Mouse (Mus musculus) kidney, embryonic 15.5 days (tissue): ENCODE results near the gene Ttll9. TPM values are rescaled to one million over a fixed set of nuclear protein-coding genes. Genes with fewer than 3 reads are reported as not detected.

ENCODE experiments used
- ATAC-seq: fragments of 200-750 bp; cut with Nextera tagmentation; replicated peaks from 2 replicates; pipeline ENCODE4 v1.8.0; 2017; ENCODE audit warnings: moderate TSS enrichment; ENCODE audit not compliant: low FRiP score
- H3K27ac ChIP-seq: fragments of 300-500 bp; sonication (generic); 2 replicates; pipeline ENCODE4 v1.5.1; 2015; ENCODE audit warnings: mild to moderate bottlenecking, inconsistent platforms
- H3K27me3 ChIP-seq: fragments of 300-500 bp; sonication (generic); 2 replicates; pipeline ENCODE4 v1.6.1; 2015; ENCODE audit warnings: inconsistent platforms
- H3K36me3 ChIP-seq: fragments of 300-500 bp; sonication (generic); 2 replicates; pipeline ENCODE4 v1.6.1; 2015; ENCODE audit warnings: inconsistent platforms
- H3K4me1 ChIP-seq: fragments of 300-500 bp; sonication (generic); 2 replicates; pipeline ENCODE4 v1.6.1; 2015; ENCODE audit warnings: inconsistent platforms
- H3K4me2 ChIP-seq: fragments of 300-500 bp; sonication (generic); 2 replicates; pipeline ENCODE4 v1.6.1; 2015; ENCODE audit warnings: moderate library complexity, mild to moderate bottlenecking, inconsistent platforms
- H3K4me3 ChIP-seq: fragments of 300-500 bp; sonication (generic); replicated peaks from 2 replicates; pipeline ENCODE4 v1.5.1; 2015; ENCODE audit warnings: mild to moderate bottlenecking, inconsistent platforms
- H3K9ac ChIP-seq: fragments of 300-500 bp; sonication (generic); 2 replicates; pipeline ENCODE4 v1.6.1; 2015; ENCODE audit warnings: mild to moderate bottlenecking, inconsistent platforms
- H3K9me3 ChIP-seq: fragments of 300-500 bp; sonication (generic); replicated peaks from 2 replicates; pipeline ENCODE4 v1.6.1; 2016; ENCODE audit warnings: inconsistent platforms
- WGBS: fragments of 180-500 bp; shearing (Covaris S2); methylation state at CpG from one replicate; pipeline ENCODE4 v1.1.7; 2015; ENCODE audit warnings: mixed read lengths; 5-methylcytosine and 5-hydroxymethylcytosine counted together
- polyA plus RNA-seq: library from polyadenylated mRNA; unstranded; fragments of >200 nt; fragmentation: Nextera tagmentation; extraction: Ambion mirVana; gene quantifications from 2 replicates; pipeline ENCODE4 v1.2.1, GENCODE M21; 2015

Gene Ttll9
- polyA plus RNA-seq, 1 experiment from 2014 or later, result 1.6 TPM

- Histone ChIP-seq H3K27ac (no peak overlapping the region), H3K4me3 (peak overlapping the region; percentile 49), H3K4me1 (peaks cover 16% of the 10 kb centered on the region), H3K9ac (0 out of 2 replicates have a peak overlapping the region, but pooled peaks have one; percentile 35), H3K27me3 (peaks cover 88% of the 10 kb centered on the region), H3K36me3 (no peaks in the 10 kb centered on the region), H3K4me2 (peak overlapping the region; percentile 95), H3K9me3 (no peaks in the 10 kb centered on the region)
- ATAC-seq, result no peak
- WGBS, result 6% methylated on average over 8 of the region's 8 CpGs
Measured at GRCm38 (mm10) chr2:152943568-152943967, 18.7 kb upstream of the Ttll9 start.

- Histone ChIP-seq H3K4me3 (no peak overlapping the region), H3K27me3 (peaks cover 90% of the 10 kb centered on the region), H3K4me2 (no peak overlapping the region), H3K4me1 (peaks cover 16% of the 10 kb centered on the region), H3K27ac (no peak overlapping the region), H3K9ac (no peak overlapping the region), H3K36me3 (no peaks in the 10 kb centered on the region), H3K9me3 (no peaks in the 10 kb centered on the region)
- 57% methylated on average over 9 of the region's 9 CpGs for WGBS
- ATAC-seq, result no peak
Measured at GRCm38 (mm10) chr2:152944013-152944412, 18.3 kb upstream of the Ttll9 start.

- ATAC-seq, result no peak
- 55% methylated on average over 7 of the region's 7 CpGs for WGBS
Measured at GRCm38 (mm10) chr2:152947098-152947497, 15.2 kb upstream of the Ttll9 start.

GRCm38 (mm10) chr2:152948438-152949020 is 13.8 kb upstream of the Ttll9 start:
- H3K27me3 ChIP-seq, result peaks cover 93% of the 10 kb centered on the region
- H3K27ac ChIP-seq, result no peak overlapping the region
- H3K9me3 ChIP-seq, result no peaks in the 10 kb centered on the region
- WGBS, result 91% methylated on average over 5 of the region's 5 CpGs
- no peaks in the 10 kb centered on the region for H3K36me3 ChIP-seq
- H3K9ac ChIP-seq, result no peak overlapping the region
- H3K4me3 ChIP-seq, result no peak overlapping the region
- H3K4me2 ChIP-seq, result no peak overlapping the region
- no peak for ATAC-seq
- H3K4me1 ChIP-seq, result peaks cover 27% of the 10 kb centered on the region

More at GRCm38 (mm10) chr2:152947098-152947497, 15.2 kb upstream of the Ttll9 start:
- H3K27ac ChIP-seq, result no peak overlapping the region
- H3K4me1 ChIP-seq, result peaks cover 36% of the 10 kb centered on the region
- no peak overlapping the region for H3K4me2 ChIP-seq
- H3K36me3 ChIP-seq, result no peaks in the 10 kb centered on the region
- H3K9ac ChIP-seq, result no peak overlapping the region
- no peak overlapping the region for H3K4me3 ChIP-seq
- H3K9me3 ChIP-seq, result no peaks in the 10 kb centered on the region
- peaks cover 99% of the 10 kb centered on the region for H3K27me3 ChIP-seq

- Histone ChIP-seq H3K4me2 (peak overlapping the region; percentile 92), H3K27me3 (peaks cover 82% of the 10 kb centered on the region), H3K36me3 (no peaks in the 10 kb centered on the region), H3K27ac (no peak overlapping the region), H3K9me3 (no peaks in the 10 kb centered on the region), H3K9ac (peak overlapping the region; percentile 57; the same call in 1 of the 2 replicates), H3K4me3 (peak overlapping the region; percentile 61), H3K4me1 (peaks cover 27% of the 10 kb centered on the region)
- ATAC-seq, result no peak
- WGBS, result 37% methylated on average over 11 of the region's 11 CpGs
Measured at GRCm38 (mm10) chr2:152950358-152951064, 11.8 kb upstream of the Ttll9 start.

- WGBS, result under 1% methylated on average over 54 of the region's 54 CpGs
- peaks cover 27% of the 10 kb centered on the region for H3K4me1 ChIP-seq
- ATAC-seq, result peak; percentile 57
Measured at GRCm38 (mm10) chr2:152951065-152951849, 11.0 kb upstream of the Ttll9 start, which contains the start of gene Dusp15. Gene Dusp15 (minus strand): TSS chr2:152951698.

GRCm38 (mm10) chr2:152951850-152952720 is 10.2 kb upstream of the Ttll9 start:
- H3K4me2 ChIP-seq, result peak overlapping the region; percentile 92
- H3K27me3 ChIP-seq, result peaks cover 66% of the 10 kb centered on the region
- H3K9ac ChIP-seq, result peak overlapping the region; percentile 57
- no peak for ATAC-seq
- H3K27ac ChIP-seq, result 0 out of 2 replicates have a peak overlapping the region, but pooled peaks have one; percentile 28
- 12% methylated on average over 13 of the region's 13 CpGs for WGBS
- no peaks in the 10 kb centered on the region for H3K36me3 ChIP-seq
- H3K4me1 ChIP-seq, result peaks cover 27% of the 10 kb centered on the region
- H3K9me3 ChIP-seq, result no peaks in the 10 kb centered on the region
- H3K4me3 ChIP-seq, result peak overlapping the region; percentile 61

More at GRCm38 (mm10) chr2:152951065-152951849, 11.0 kb upstream of the Ttll9 start, which contains the start of gene Dusp15:
- Histone ChIP-seq H3K36me3 (no peaks in the 10 kb centered on the region), H3K4me3 (peak within 1 kb of the TSS; percentile 61), H3K4me2 (peak within 1 kb of the TSS; percentile 92), H3K27me3 (peaks cover 74% of the 10 kb centered on the region), H3K9ac (peak within 1 kb of the TSS; percentile 57), H3K9me3 (no peaks in the 10 kb centered on the region), H3K27ac (0 out of 2 replicates have a peak within 1 kb of the TSS, but pooled peaks have one; percentile 28)

GRCm38 (mm10) chr2:152958116-152958515 is 4.2 kb upstream of the Ttll9 start:
- no peak overlapping the region for H3K4me3 ChIP-seq
- 74% methylated on average over 3 of the region's 3 CpGs for WGBS

GRCm38 (mm10) chr2:152965555-152965954 is 3.3 kb downstream of the Ttll9 start:
- Histone ChIP-seq H3K4me3 (no peak overlapping the region), H3K27ac (no peak overlapping the region), H3K9ac (no peak overlapping the region), H3K4me2 (no peak overlapping the region), H3K4me1 (peaks cover 3% of the 10 kb centered on the region; the same call in 1 of the 2 replicates), H3K27me3 (no peaks in the 10 kb centered on the region), H3K36me3 (no peaks in the 10 kb centered on the region), H3K9me3 (no peaks in the 10 kb centered on the region)
- ATAC-seq, result no peak
- WGBS, result 71% methylated on average over 4 of the region's 4 CpGs

More at GRCm38 (mm10) chr2:152958116-152958515, 4.2 kb upstream of the Ttll9 start:
- Histone ChIP-seq H3K9ac (no peak overlapping the region), H3K4me2 (no peak overlapping the region), H3K36me3 (no peaks in the 10 kb centered on the region), H3K4me1 (peaks cover 6% of the 10 kb centered on the region; the same call in 1 of the 2 replicates), H3K27ac (no peak overlapping the region), H3K27me3 (peaks cover 10% of the 10 kb centered on the region; the same call in 1 of the 2 replicates), H3K9me3 (no peaks in the 10 kb centered on the region)
- ATAC-seq, result no peak

- no peaks in the 10 kb centered on the region for H3K27me3 ChIP-seq
- no peak overlapping the region for H3K9ac ChIP-seq
- no peaks in the 10 kb centered on the region for H3K9me3 ChIP-seq
- 69% methylated on average over 3 of the region's 3 CpGs for WGBS
- H3K36me3 ChIP-seq, result no peaks in the 10 kb centered on the region
- no peak overlapping the region for H3K4me3 ChIP-seq
- H3K4me1 ChIP-seq, result no peaks in the 10 kb centered on the region
- no peak for ATAC-seq
- H3K4me2 ChIP-seq, result no peak overlapping the region
- H3K27ac ChIP-seq, result no peak overlapping the region
Measured at GRCm38 (mm10) chr2:152976991-152977390, 14.7 kb downstream of the Ttll9 start.

- Histone ChIP-seq H3K27ac (no peak overlapping the region), H3K4me2 (no peak overlapping the region), H3K9ac (no peak overlapping the region), H3K4me3 (no peak overlapping the region), H3K9me3 (no peaks in the 10 kb centered on the region), H3K4me1 (no peaks in the 10 kb centered on the region), H3K36me3 (no peaks in the 10 kb centered on the region), H3K27me3 (no peaks in the 10 kb centered on the region)
- ATAC-seq, result no peak
- 14% methylated on average over 1 of the region's 1 CpGs for WGBS
Measured at GRCm38 (mm10) chr2:152985582-152985981, 23.3 kb downstream of the Ttll9 start.
